Mouse (Mus musculus): ENCODE measurements at regions not wholly inside any gene's neighbourhood (a gene's known extent, or its start where the extent isn't known, plus 50 kb on each side); places are given as distances from the start of the nearest gene placed in this dataset.

GRCm38 (mm10) chr15:93655743-93656142, 60.1 kb upstream of the Prickle1 start:
- H3K27ac ChIP-seq (ENCODE audit: insufficient read depth, low read length) = no peak overlapping the region
- TF ChIP-seq CTCF (IDR thresholded peaks at IDR 0.05; ENCODE audit: extremely low read depth, insufficient read depth, low read length) = no peak
- peaks cover 4% of the 10 kb centered on the region; the same call in 1 of the 2 replicates for H3K4me1 ChIP-seq (ENCODE audit: control insufficient read depth, insufficient read depth, low read length)
- H3K4me3 ChIP-seq (ENCODE audit: insufficient read depth, low read length) = no peak overlapping the region

DNA sequence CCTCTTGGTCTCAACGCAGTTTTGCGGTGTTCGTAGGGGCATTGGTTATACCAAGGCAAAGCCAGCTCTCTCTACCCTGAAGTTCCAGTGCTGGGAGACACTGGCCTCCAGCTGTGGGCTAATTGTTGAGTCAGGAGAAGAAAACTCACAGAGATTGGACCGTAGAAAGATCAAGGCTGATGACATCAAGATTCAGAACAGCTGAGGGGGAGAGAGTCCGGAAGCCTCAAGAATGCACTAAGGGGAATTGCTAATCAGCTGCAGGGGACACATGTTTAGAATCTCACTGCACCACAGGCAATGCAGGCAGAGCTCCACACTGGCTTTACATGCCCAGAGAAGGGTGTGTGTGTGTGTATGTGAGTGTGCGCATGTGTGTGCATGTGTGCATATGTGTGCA, 59.6 kb upstream of the Prickle1 start:
- TF ChIP-seq CTCF (IDR thresholded peaks at IDR 0.05; ENCODE audit: extremely low read depth, insufficient read depth, low read length) (no peak), POLR2A (IDR thresholded peaks at IDR 0.05; ENCODE audit: extremely low read depth, insufficient read depth, low read length) (no peak)
- peaks cover 4% of the 10 kb centered on the region; the same call in 1 of the 2 replicates for H3K4me1 ChIP-seq (ENCODE audit: control insufficient read depth, insufficient read depth, low read length)
- H3K27ac ChIP-seq (ENCODE audit: insufficient read depth, low read length) = no peak overlapping the region
- no peak overlapping the region for H3K4me3 ChIP-seq (ENCODE audit: insufficient read depth, low read length)

DNA sequence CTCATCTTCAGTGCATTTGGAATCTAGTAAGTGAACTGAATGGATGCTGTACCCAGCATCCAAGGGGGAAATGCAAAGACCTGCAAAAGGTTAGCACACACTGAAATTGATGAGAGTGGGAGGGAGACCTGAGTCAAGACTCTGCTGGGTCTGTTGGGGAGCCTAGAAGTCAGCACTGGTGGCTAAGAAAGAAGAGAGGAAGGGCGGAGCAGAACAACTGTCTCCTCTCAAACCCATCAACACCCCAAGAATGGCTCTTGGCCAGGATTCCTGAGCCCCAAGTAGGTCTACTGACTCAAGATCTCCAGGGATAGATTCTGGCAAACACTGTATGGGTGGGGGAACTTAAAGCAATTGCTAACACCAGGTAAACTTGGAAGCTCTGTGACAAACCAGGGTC, 57.7 kb upstream of the Prickle1 start:
- Histone ChIP-seq H3K4me1 (ENCODE audit: control insufficient read depth, insufficient read depth, low read length) (peaks cover 4% of the 10 kb centered on the region; the same call in 1 of the 2 replicates), H3K4me3 (ENCODE audit: insufficient read depth, low read length) (no peak overlapping the region), H3K27ac (ENCODE audit: insufficient read depth, low read length) (no peak overlapping the region)
- TF ChIP-seq POLR2A (IDR thresholded peaks at IDR 0.05; ENCODE audit: extremely low read depth, insufficient read depth, low read length) (no peak), CTCF (IDR thresholded peaks at IDR 0.05; ENCODE audit: extremely low read depth, insufficient read depth, low read length) (no peak)

DNA sequence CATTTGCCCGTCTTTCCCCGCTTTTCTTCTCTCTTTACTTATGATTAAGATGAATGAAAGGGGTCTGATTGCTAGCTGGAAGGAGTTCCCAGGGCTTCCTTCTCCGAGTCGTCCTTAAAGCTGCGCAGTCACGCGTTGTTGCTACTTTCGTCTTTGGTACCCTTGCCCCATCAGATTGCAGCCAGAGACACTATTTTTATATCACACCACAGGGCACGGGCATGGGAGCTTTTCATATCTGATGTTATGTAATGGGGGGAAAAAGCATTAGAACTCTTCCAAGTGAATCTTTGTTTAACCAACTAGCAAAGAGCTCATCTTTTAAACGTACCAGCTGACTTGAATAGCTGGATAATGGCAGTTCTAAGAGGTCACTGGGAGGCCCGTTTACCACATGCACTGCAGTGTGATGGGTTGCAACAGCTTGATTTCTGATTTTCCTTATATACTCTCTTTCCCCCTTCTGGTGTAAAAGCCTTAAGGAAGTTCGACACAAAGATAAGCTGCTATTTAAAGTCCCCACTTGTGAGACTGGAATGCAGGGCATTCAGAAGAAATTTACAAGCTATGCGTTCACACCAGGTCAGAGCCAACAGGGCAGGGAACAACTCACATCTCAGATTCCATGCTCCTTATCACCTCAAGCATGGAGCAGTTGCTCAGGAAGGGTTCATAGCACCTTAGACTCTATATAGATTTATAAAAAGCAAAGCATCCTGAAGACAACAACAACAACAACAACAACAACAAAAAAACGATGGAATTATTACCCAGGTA, 55.5 kb upstream of the Prickle1 start:
- H3K27ac ChIP-seq (ENCODE audit: insufficient read depth, low read length) = no peak overlapping the region
- H3K4me1 ChIP-seq (ENCODE audit: control insufficient read depth, insufficient read depth, low read length) = peaks cover 5% of the 10 kb centered on the region; the same call in 1 of the 2 replicates
- TF ChIP-seq POLR2A (IDR thresholded peaks at IDR 0.05; ENCODE audit: extremely low read depth, insufficient read depth, low read length) (no peak), CTCF (IDR thresholded peaks at IDR 0.05; ENCODE audit: extremely low read depth, insufficient read depth, low read length) (no peak)

GRCm38 (mm10) chr15:93650009-93650522, 54.4 kb upstream of the Prickle1 start:
- Histone ChIP-seq H3K4me3 (ENCODE audit: insufficient read depth, low read length) (no peak overlapping the region), H3K27ac (ENCODE audit: insufficient read depth, low read length) (no peak overlapping the region), H3K4me1 (ENCODE audit: control insufficient read depth, insufficient read depth, low read length) (peaks cover 5% of the 10 kb centered on the region; the same call in 1 of the 2 replicates)
- TF ChIP-seq CTCF (IDR thresholded peaks at IDR 0.05; ENCODE audit: extremely low read depth, insufficient read depth, low read length) (no peak), POLR2A (IDR thresholded peaks at IDR 0.05; ENCODE audit: extremely low read depth, insufficient read depth, low read length) (no peak)

More for the DNA sequence above, 55.5 kb upstream of the Prickle1 start:
- H3K4me3 ChIP-seq (ENCODE audit: insufficient read depth, low read length) = no peak overlapping the region

- peaks cover 5% of the 10 kb centered on the region; the same call in 1 of the 2 replicates for H3K4me1 ChIP-seq (ENCODE audit: control insufficient read depth, insufficient read depth, low read length)
- H3K27ac ChIP-seq (ENCODE audit: insufficient read depth, low read length) = no peak overlapping the region
- TF ChIP-seq POLR2A (IDR thresholded peaks at IDR 0.05; ENCODE audit: extremely low read depth, insufficient read depth, low read length) = no peak
- TF ChIP-seq CTCF (IDR thresholded peaks at IDR 0.05; ENCODE audit: extremely low read depth, insufficient read depth, low read length) = no peak
- H3K4me3 ChIP-seq (ENCODE audit: insufficient read depth, low read length) = no peak overlapping the region
These were observed 53.0 kb upstream of the Prickle1 start for GRCm38 (mm10) chr15:93648646-93649045.

GRCm38 (mm10) chr15:93646820-93647219, 51.1 kb upstream of the Prickle1 start:
- peaks cover 5% of the 10 kb centered on the region; the same call in 1 of the 2 replicates for H3K4me1 ChIP-seq (ENCODE audit: control insufficient read depth, insufficient read depth, low read length)
- H3K27ac ChIP-seq (ENCODE audit: insufficient read depth, low read length) = no peak overlapping the region
- no peak overlapping the region for H3K4me3 ChIP-seq (ENCODE audit: insufficient read depth, low read length)
- TF ChIP-seq POLR2A (IDR thresholded peaks at IDR 0.05; ENCODE audit: extremely low read depth, insufficient read depth, low read length) (no peak), CTCF (IDR thresholded peaks at IDR 0.05; ENCODE audit: extremely low read depth, insufficient read depth, low read length) (no peak)

DNA sequence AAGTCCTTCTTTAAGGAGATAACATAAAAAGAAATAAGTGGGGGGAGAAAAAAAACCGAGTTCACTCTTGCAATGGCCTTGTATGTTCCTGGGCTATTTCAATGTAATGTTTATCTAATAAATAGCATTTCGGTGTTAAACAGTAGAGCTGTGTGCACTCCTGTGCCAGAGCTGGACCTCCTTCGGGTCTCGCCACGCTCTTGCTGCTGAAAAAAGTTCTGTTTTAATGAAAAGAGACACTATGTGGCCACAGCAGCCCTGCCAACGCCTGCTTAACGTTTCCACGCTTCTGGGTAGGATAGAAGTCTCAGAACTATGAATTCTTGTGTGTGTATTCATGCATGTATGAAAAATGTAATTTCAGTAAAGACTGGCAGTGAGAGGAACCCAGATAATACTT, 50.3 kb upstream of the Prickle1 start:
- H3K27ac ChIP-seq (ENCODE audit: insufficient read depth, low read length) = no peak overlapping the region; the same call in 1 of the 2 replicates
- peaks cover 4% of the 10 kb centered on the region; the same call in 1 of the 2 replicates for H3K4me1 ChIP-seq (ENCODE audit: control insufficient read depth, insufficient read depth, low read length)
- no peak for TF ChIP-seq POLR2A (IDR thresholded peaks at IDR 0.05; ENCODE audit: extremely low read depth, insufficient read depth, low read length)
- no peak for TF ChIP-seq CTCF (IDR thresholded peaks at IDR 0.05; ENCODE audit: extremely low read depth, insufficient read depth, low read length)
- no peak overlapping the region for H3K4me3 ChIP-seq (ENCODE audit: insufficient read depth, low read length)
